ENCODE assay signal across 21 mouse cellular contexts in the genomic region with DNA sequence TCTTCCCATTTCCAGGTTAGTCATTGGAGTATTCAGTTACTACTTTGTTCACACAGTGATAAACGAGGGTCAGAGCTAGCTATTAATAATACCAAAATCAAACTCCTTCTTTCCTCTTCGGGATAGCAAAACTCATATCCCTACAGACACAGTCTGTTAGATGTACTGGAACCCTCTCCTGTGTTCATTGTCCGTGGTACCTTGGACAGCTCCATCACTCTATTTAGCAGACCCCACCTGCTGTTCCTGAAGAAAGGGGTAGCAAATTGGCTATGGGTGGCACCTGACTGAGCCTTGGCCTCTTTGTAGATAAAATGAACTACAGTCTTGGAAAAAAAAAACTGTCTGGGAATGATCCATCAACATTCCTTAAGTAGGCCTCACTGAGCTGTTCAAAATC.
DNase-seq lines count a peak whose midpoint lies in the region; ATAC-seq and TF ChIP-seq lines count a peak whose summit lies in the region.
"Had no signal": no experiment of that assay in that cellular context is flagged by ENCODE, and none has a peak within 500 bp of the region (broad histone marks: within the 10 kb centered on the region; RNA-seq: fewer than 3 reads in every experiment).

No protein-coding gene starts in this region.

- DNase-seq in adrenal gland, postnatal 10 days, result peak; percentile 5
- DNase-seq in adrenal gland, adult 18-20 months (ENCODE audit: low spot score in 2 of 2), result no peak
- peak; percentile 56 for DNase-seq in lung, embryonic 14.5 days
- DNase-seq in lung, postnatal 14 days, result no peak
- DNase-seq in embryo, embryonic 11.5 days (ENCODE audit: low read depth, low spot score), result peak; percentile 19
- DNase-seq in mesoderm, embryonic 11.5 days (ENCODE audit: low read depth, low spot score), result peak; percentile 58
- no peak for DNase-seq in frontal cortex, postnatal 25 days (ENCODE audit: low spot score in 2 of 2)
- DNase-seq: adrenal gland, postnatal 25 days; cerebellum, adult 9-10 months; kidney, adult 18-20 months; lung, adult 2 months; thymus, postnatal 25 days had no signal

- H3K27me3 ChIP-seq in lung, embryonic 14.5 days (ENCODE audit: insufficient read depth, low read length), result no peaks in the 10 kb centered on the region
- H3K27me3 ChIP-seq in liver, embryonic 12.5 days (replicated peaks), result no peaks in the 10 kb centered on the region
- H3K27me3 ChIP-seq: embryonic facial prominence, embryonic 13.5 days; heart, embryonic 13.5 days; limb, embryonic 15.5 days; neural tube, embryonic 13.5 days; Patski had no signal

- no peaks in the 10 kb centered on the region for H3K4me1 ChIP-seq in lung, embryonic 14.5 days (ENCODE audit: insufficient read depth)
- H3K4me1 ChIP-seq in liver, embryonic 12.5 days, result no peaks in the 10 kb centered on the region
- H3K4me1 ChIP-seq: embryonic facial prominence, embryonic 13.5 days; forebrain, embryonic 10.5 days; heart, embryonic 13.5 days; limb, embryonic 15.5 days had no signal

- no peak for ATAC-seq in lung, embryonic 14.5 days (ENCODE audit: insufficient read depth)
- ATAC-seq in liver, embryonic 12.5 days, result no peak
- ATAC-seq: Patski had no signal

- H3K27ac ChIP-seq in lung, embryonic 14.5 days (ENCODE audit: low read depth), result no peak overlapping the region
- H3K27ac ChIP-seq in liver, embryonic 12.5 days, result no peak overlapping the region
- H3K27ac ChIP-seq: embryonic facial prominence, embryonic 13.5 days; forebrain, embryonic 10.5 days; heart, embryonic 13.5 days; layer of hippocampus, adult 2 months; left cerebral cortex, adult 2 months; limb, embryonic 15.5 days; neural tube, embryonic 13.5 days had no signal

- no peak for TF ChIP-seq CTCF in lung, embryonic 14.5 days (IDR thresholded peaks at IDR 0.05; ENCODE audit: low read depth)

- 57% methylated on average over 3 of the region's 3 CpGs for WGBS in lung, embryonic 14.5 days
- 40% methylated on average over 3 of the region's 3 CpGs for WGBS in liver, embryonic 12.5 days (ENCODE audit: insufficient replicate concordance)

- no peak overlapping the region for H3K4me2 ChIP-seq in lung, embryonic 14.5 days
- no peak overlapping the region for H3K4me2 ChIP-seq in liver, embryonic 12.5 days
- H3K4me2 ChIP-seq: embryonic facial prominence, embryonic 13.5 days; heart, embryonic 13.5 days; limb, embryonic 15.5 days; neural tube, embryonic 13.5 days had no signal

- H3K9ac ChIP-seq in lung, embryonic 14.5 days, result no peak overlapping the region
- no peak overlapping the region for H3K9ac ChIP-seq in liver, embryonic 12.5 days
- H3K9ac ChIP-seq: embryonic facial prominence, embryonic 13.5 days; heart, embryonic 13.5 days; limb, embryonic 15.5 days; neural tube, embryonic 13.5 days had no signal

- H3K36me3 ChIP-seq in lung, embryonic 14.5 days (ENCODE audit: insufficient read depth), result no peaks in the 10 kb centered on the region
- H3K36me3 ChIP-seq in liver, embryonic 12.5 days, result no peaks in the 10 kb centered on the region
- H3K36me3 ChIP-seq: embryonic facial prominence, embryonic 13.5 days; forebrain, embryonic 10.5 days; heart, embryonic 13.5 days; limb, embryonic 15.5 days; neural tube, embryonic 13.5 days had no signal

- H3K9me3 ChIP-seq in lung, embryonic 14.5 days (ENCODE audit: low read depth, low read length), result no peaks in the 10 kb centered on the region
- H3K9me3 ChIP-seq in liver, embryonic 12.5 days (replicated peaks), result no peaks in the 10 kb centered on the region
- H3K9me3 ChIP-seq: embryonic facial prominence, embryonic 13.5 days; forebrain, embryonic 10.5 days; heart, embryonic 13.5 days; limb, embryonic 15.5 days; neural tube, embryonic 13.5 days had no signal

- no peak overlapping the region for H3K4me3 ChIP-seq in lung, embryonic 14.5 days (ENCODE audit: low read depth, low read length)
- H3K4me3 ChIP-seq in liver, embryonic 12.5 days, result no peak overlapping the region
- H3K4me3 ChIP-seq: embryonic facial prominence, embryonic 13.5 days; forebrain, embryonic 10.5 days; heart, embryonic 13.5 days; layer of hippocampus, adult 2 months; left cerebral cortex, adult 2 months; limb, embryonic 15.5 days; neural tube, embryonic 13.5 days had no signal

Comparison
In these comparisons a context has a peak if more than half of its experiments do, and no peak if none do; other contexts are left out.
1. DNase-seq: peak in adrenal gland, postnatal 10 days (single experiment), lung, embryonic 14.5 days (single experiment), embryo, embryonic 11.5 days (single experiment) and mesoderm, embryonic 11.5 days (single experiment); none in adrenal gland, adult 18-20 months (0 of 2), lung, postnatal 14 days (single experiment) and frontal cortex, postnatal 25 days (0 of 2).